Mouse (Mus musculus): ENCODE measurements around the gene Ibtk. TPM values are rescaled to one million over a fixed set of nuclear protein-coding genes. Genes with fewer than 3 reads are reported as not detected.

Gene Ibtk
- polyA plus RNA-seq, 1 experiment from 2014 or later: 27.5 TPM

GRCm38 (mm10) chr9:85748204-85749141, 661 bp downstream of the Ibtk start:
- WGBS: 2% methylated on average over 43 of the region's 43 CpGs
- Histone ChIP-seq H3K27me3 (ENCODE audit: insufficient read depth, poor library complexity, severe bottlenecking) (no peaks in the 10 kb centered on the region), H3K4me1 (peaks cover 13% of the 10 kb centered on the region), H3K36me3 (peaks cover 1% of the 10 kb centered on the region), H3K4me3 (peak overlapping the region; percentile 83), H3K27ac (peak overlapping the region; percentile 99), H3K9me3 (no peaks in the 10 kb centered on the region)
- peak; percentile 92 for DNase-seq (ENCODE audit: low spot score)

- peaks cover 13% of the 10 kb centered on the region for H3K4me1 ChIP-seq
- H3K4me3 ChIP-seq: no peak overlapping the region
- H3K27ac ChIP-seq: no peak overlapping the region
- DNase-seq (ENCODE audit: low spot score): no peak
- 76% methylated on average over 2 of the region's 2 CpGs for WGBS
- no peaks in the 10 kb centered on the region for H3K9me3 ChIP-seq
- H3K36me3 ChIP-seq: peaks cover 24% of the 10 kb centered on the region
- H3K27me3 ChIP-seq (ENCODE audit: insufficient read depth, poor library complexity, severe bottlenecking): no peaks in the 10 kb centered on the region
Measured at GRCm38 (mm10) chr9:85745566-85745965, 3.6 kb downstream of the Ibtk start.

GRCm38 (mm10) chr9:85743358-85743757, 5.8 kb downstream of the Ibtk start:
- no peaks in the 10 kb centered on the region for H3K9me3 ChIP-seq
- H3K4me1 ChIP-seq: 0 out of 2 replicates have a peak, but pooled peaks cover 5% of the 10 kb centered on the region
- WGBS: 86% methylated on average over 11 of the region's 11 CpGs
- DNase-seq (ENCODE audit: low spot score): no peak
- no peak overlapping the region for H3K27ac ChIP-seq
- H3K27me3 ChIP-seq (ENCODE audit: insufficient read depth, poor library complexity, severe bottlenecking): no peaks in the 10 kb centered on the region
- peaks cover 32% of the 10 kb centered on the region for H3K36me3 ChIP-seq
- H3K4me3 ChIP-seq: no peak overlapping the region

GRCm38 (mm10) chr9:85742107-85742506, 7.0 kb downstream of the Ibtk start:
- no peaks in the 10 kb centered on the region for H3K27me3 ChIP-seq (ENCODE audit: insufficient read depth, poor library complexity, severe bottlenecking)
- H3K27ac ChIP-seq: no peak overlapping the region
- no peak for DNase-seq (ENCODE audit: low spot score)
- no peaks in the 10 kb centered on the region for H3K4me1 ChIP-seq
- 90% methylated on average over 4 of the region's 4 CpGs for WGBS
- no peak overlapping the region for H3K4me3 ChIP-seq
- H3K9me3 ChIP-seq: no peaks in the 10 kb centered on the region
- peaks cover 45% of the 10 kb centered on the region for H3K36me3 ChIP-seq

- WGBS: 92% methylated on average over 4 of the region's 4 CpGs
- H3K4me1 ChIP-seq: no peaks in the 10 kb centered on the region
- H3K9me3 ChIP-seq: no peaks in the 10 kb centered on the region
- H3K4me3 ChIP-seq: no peak overlapping the region
- peaks cover 69% of the 10 kb centered on the region for H3K36me3 ChIP-seq
- no peak overlapping the region for H3K27ac ChIP-seq
- no peaks in the 10 kb centered on the region for H3K27me3 ChIP-seq (ENCODE audit: insufficient read depth, poor library complexity, severe bottlenecking)
- no peak for DNase-seq (ENCODE audit: low spot score)
Measured at GRCm38 (mm10) chr9:85739279-85739678, 9.9 kb downstream of the Ibtk start.

- Histone ChIP-seq H3K27ac (no peak overlapping the region), H3K9me3 (no peaks in the 10 kb centered on the region), H3K36me3 (peaks cover 83% of the 10 kb centered on the region), H3K4me3 (no peak overlapping the region), H3K27me3 (ENCODE audit: insufficient read depth, poor library complexity, severe bottlenecking) (no peaks in the 10 kb centered on the region), H3K4me1 (no peaks in the 10 kb centered on the region)
- 89% methylated on average over 4 of the region's 4 CpGs for WGBS
- DNase-seq (ENCODE audit: low spot score): no peak
Measured at GRCm38 (mm10) chr9:85734821-85735220, 14.3 kb downstream of the Ibtk start.

- H3K36me3 ChIP-seq: peaks cover 89% of the 10 kb centered on the region
- H3K9me3 ChIP-seq: no peaks in the 10 kb centered on the region
- no peaks in the 10 kb centered on the region for H3K27me3 ChIP-seq (ENCODE audit: insufficient read depth, poor library complexity, severe bottlenecking)
- H3K27ac ChIP-seq: no peak overlapping the region
- no peak overlapping the region for H3K4me3 ChIP-seq
- 91% methylated on average over 9 of the region's 9 CpGs for whole genome bisulfite sequencing
- no peak for DNase-seq (ENCODE audit: low spot score)
- no peaks in the 10 kb centered on the region for H3K4me1 ChIP-seq
Measured at GRCm38 (mm10) chr9:85724078-85724477, 25.1 kb downstream of the Ibtk start.

GRCm38 (mm10) chr9:85717336-85717735, 31.8 kb downstream of the Ibtk start:
- H3K4me3 ChIP-seq: no peak overlapping the region
- no peaks in the 10 kb centered on the region for H3K27me3 ChIP-seq (ENCODE audit: insufficient read depth, poor library complexity, severe bottlenecking)
- no peak for DNase-seq (ENCODE audit: low spot score)
- 92% methylated on average over 7 of the region's 7 CpGs for WGBS
- no peaks in the 10 kb centered on the region for H3K4me1 ChIP-seq
- H3K9me3 ChIP-seq: no peaks in the 10 kb centered on the region
- peaks cover 94% of the 10 kb centered on the region for H3K36me3 ChIP-seq
- H3K27ac ChIP-seq: no peak overlapping the region

GRCm38 (mm10) chr9:85707302-85707701, 41.8 kb downstream of the Ibtk start:
- H3K4me3 ChIP-seq: no peak overlapping the region
- H3K27me3 ChIP-seq (ENCODE audit: insufficient read depth, poor library complexity, severe bottlenecking): no peaks in the 10 kb centered on the region
- 74% methylated on average over 6 of the region's 6 CpGs for WGBS
- no peak for DNase-seq (ENCODE audit: low spot score)
- H3K9me3 ChIP-seq: no peaks in the 10 kb centered on the region
- H3K27ac ChIP-seq: no peak overlapping the region
- peaks cover 90% of the 10 kb centered on the region for H3K36me3 ChIP-seq
- no peaks in the 10 kb centered on the region for H3K4me1 ChIP-seq

GRCm38 (mm10) chr9:85701981-85702380, 47.2 kb downstream of the Ibtk start:
- DNase-seq (ENCODE audit: low spot score): no peak
- Histone ChIP-seq H3K36me3 (peaks cover 62% of the 10 kb centered on the region), H3K27me3 (ENCODE audit: insufficient read depth, poor library complexity, severe bottlenecking) (no peaks in the 10 kb centered on the region), H3K27ac (no peak overlapping the region), H3K4me3 (no peak overlapping the region), H3K9me3 (no peaks in the 10 kb centered on the region), H3K4me1 (no peaks in the 10 kb centered on the region)
- 89% methylated on average over 5 of the region's 5 CpGs for WGBS

GRCm38 (mm10) chr9:85695606-85696005, 53.5 kb downstream of the Ibtk start:
- no peaks in the 10 kb centered on the region for H3K9me3 ChIP-seq
- no peaks in the 10 kb centered on the region for H3K27me3 ChIP-seq (ENCODE audit: insufficient read depth, poor library complexity, severe bottlenecking)
- peaks cover 32% of the 10 kb centered on the region for H3K36me3 ChIP-seq
- no peak overlapping the region for H3K27ac ChIP-seq
- no peak overlapping the region for H3K4me3 ChIP-seq
- H3K4me1 ChIP-seq: no peaks in the 10 kb centered on the region
- WGBS: 94% methylated on average over 3 of the region's 3 CpGs
- DNase-seq (ENCODE audit: low spot score): no peak

- 68% methylated on average over 6 of the region's 6 CpGs for WGBS
- H3K36me3 ChIP-seq: peaks cover 53% of the 10 kb centered on the region
Measured at GRCm38 (mm10) chr9:85693231-85694116, 55.7 kb downstream of the Ibtk start.

GRCm38 (mm10) chr9:85685010-85685409, 64.1 kb downstream of the Ibtk start:
- H3K27ac ChIP-seq: no peak overlapping the region
- no peaks in the 10 kb centered on the region for H3K9me3 ChIP-seq
- H3K4me1 ChIP-seq: peaks cover 5% of the 10 kb centered on the region; the same call in 1 of the 2 replicates
- no peak for DNase-seq (ENCODE audit: low spot score)
- H3K27me3 ChIP-seq (ENCODE audit: insufficient read depth, poor library complexity, severe bottlenecking): no peaks in the 10 kb centered on the region
- H3K36me3 ChIP-seq: peaks cover 52% of the 10 kb centered on the region
- 88% methylated on average over 6 of the region's 6 CpGs for WGBS
- H3K4me3 ChIP-seq: no peak overlapping the region

More at GRCm38 (mm10) chr9:85693231-85694116, 55.7 kb downstream of the Ibtk start:
- no peak overlapping the region for H3K27ac ChIP-seq
- no peaks in the 10 kb centered on the region for H3K9me3 ChIP-seq
- H3K27me3 ChIP-seq (ENCODE audit: insufficient read depth, poor library complexity, severe bottlenecking): no peaks in the 10 kb centered on the region
- DNase-seq (ENCODE audit: low spot score): no peak
- H3K4me3 ChIP-seq: no peak overlapping the region
- peaks cover 4% of the 10 kb centered on the region; the same call in 1 of the 2 replicates for H3K4me1 ChIP-seq
